Mouse (Mus musculus) lung, embryonic 14.5 days (tissue): ENCODE measurements around the gene Rpp25. TPM values are rescaled to one million over a fixed set of nuclear protein-coding genes. Genes with fewer than 3 reads are reported as not detected.

Experiments
- ATAC-seq: fragments of 200-750 bp; cut with Nextera tagmentation; 2 replicates; pipeline ENCODE4 v1.8.0; 2017; ENCODE audit warnings: mild to moderate bottlenecking, moderate TSS enrichment, moderate library complexity; ENCODE audit not compliant: insufficient read depth
- DNase-seq: peaks from one replicate; pipeline ENCODE4 v3.0.0-alpha.2; 2015
- H3K27ac ChIP-seq: fragments of 300-500 bp; sonication (generic); 2 replicates; pipeline ENCODE4 v1.5.1; 2014; ENCODE audit warnings: low read depth, mild to moderate bottlenecking, moderate library complexity
- H3K27me3 ChIP-seq: fragments of 300-500 bp; sonication (generic); 2 replicates; pipeline ENCODE4 v1.6.1; 2014; ENCODE audit warnings: low read length, control low read depth; ENCODE audit not compliant: insufficient read depth
- H3K36me3 ChIP-seq: fragments of 300-500 bp; sonication (generic); 2 replicates; pipeline ENCODE4 v1.6.1; 2014; ENCODE audit warnings: control low read depth; ENCODE audit not compliant: insufficient read depth
- H3K4me1 ChIP-seq: fragments of 300-500 bp; sonication (generic); 2 replicates; pipeline ENCODE4 v1.6.1; 2014; ENCODE audit warnings: antibody characterized with exemption, control low read depth; ENCODE audit not compliant: insufficient read depth
- H3K4me2 ChIP-seq: fragments of 300-500 bp; sonication (generic); 2 replicates; pipeline ENCODE4 v1.6.1; 2014; ENCODE audit warnings: mild to moderate bottlenecking
- H3K4me3 ChIP-seq: fragments of 300-500 bp; sonication (generic); 2 replicates; pipeline ENCODE4 v1.5.1; 2014; ENCODE audit warnings: low read depth, low read length
- H3K9ac ChIP-seq: fragments of 300-500 bp; sonication (generic); 2 replicates; pipeline ENCODE4 v1.6.1; 2014
- H3K9me3 ChIP-seq: fragments of 300-500 bp; sonication (generic); 2 replicates; pipeline ENCODE4 v1.6.1; 2016; ENCODE audit warnings: low read depth, low read length, control low read depth
- CTCF ChIP-seq: IDR thresholded peaks from 2 replicates; pipeline ENCODE4 v1.5.1; 2016; ENCODE audit warnings: antibody characterized with exemption, low read depth
- WGBS: fragments of 180-500 bp; shearing (Covaris S2); extraction: QIAGEN DNeasy Blood & Tissue Kit; methylation state at CpG from one replicate; pipeline ENCODE4 v1.1.7; 2014; 5-methylcytosine and 5-hydroxymethylcytosine counted together
- polyA plus RNA-seq: library from polyadenylated mRNA; unstranded; fragments of >200 nt; fragmentation: Nextera tagmentation; extraction: Ambion mirVana; gene quantifications from 2 replicates; pipeline ENCODE4 v1.2.1, GENCODE M21; 2014

Rpp25 gene
- polyA plus RNA-seq, 1 experiment from 2014 or later, result 2.4 TPM

DNA sequence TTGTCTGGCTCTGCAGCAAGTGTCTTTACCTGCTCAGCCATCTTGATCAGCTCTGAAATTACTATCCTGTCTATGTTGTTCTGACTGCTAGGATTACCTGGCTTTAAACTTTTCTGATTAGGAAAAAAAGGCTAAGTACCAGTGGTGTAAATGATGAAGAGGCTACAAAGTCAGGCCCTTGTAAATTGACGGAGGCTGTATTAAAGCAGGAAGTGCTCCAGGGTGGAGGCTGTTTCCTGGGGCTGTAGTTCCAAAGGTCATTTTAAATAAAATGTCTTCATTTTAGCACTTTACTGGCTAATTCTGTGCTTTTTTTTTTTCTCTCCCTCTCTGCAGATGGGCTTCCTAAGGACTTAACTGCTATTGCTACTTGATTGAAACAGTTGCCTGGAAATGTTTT is 28.1 kb downstream of the Rpp25 start:
- Histone ChIP-seq H3K9me3 (no peaks in the 10 kb centered on the region), H3K9ac (no peak overlapping the region), H3K36me3 (peaks cover 51% of the 10 kb centered on the region), H3K4me2 (no peak overlapping the region), H3K4me1 (no peaks in the 10 kb centered on the region), H3K27me3 (no peaks in the 10 kb centered on the region), H3K4me3 (no peak overlapping the region), H3K27ac (no peak overlapping the region)
- DNase-seq (no peak), ATAC-seq (no peak)
- WGBS, result 78% methylated on average over 1 of the region's 1 CpGs
- TF ChIP-seq CTCF, result no peak

- Histone ChIP-seq H3K4me3 (peak overlapping the region; percentile 90; the same call in 1 of the 2 replicates), H3K9ac (peak overlapping the region; percentile 92; the same call in 1 of the 2 replicates), H3K9me3 (no peaks in the 10 kb centered on the region), H3K4me2 (peak overlapping the region; percentile 86), H3K27me3 (no peaks in the 10 kb centered on the region), H3K4me1 (no peaks in the 10 kb centered on the region; the same call in 1 of the 2 replicates), H3K27ac (no peak overlapping the region), H3K36me3 (peaks cover 54% of the 10 kb centered on the region)
- WGBS, result 84% methylated on average over 5 of the region's 5 CpGs
- no peak for DNase-seq
- no peak for ATAC-seq
- no peak for TF ChIP-seq CTCF
These were observed 32.5 kb downstream of the Rpp25 start for GRCm38 (mm10) chr9:57536362-57536761.

DNA sequence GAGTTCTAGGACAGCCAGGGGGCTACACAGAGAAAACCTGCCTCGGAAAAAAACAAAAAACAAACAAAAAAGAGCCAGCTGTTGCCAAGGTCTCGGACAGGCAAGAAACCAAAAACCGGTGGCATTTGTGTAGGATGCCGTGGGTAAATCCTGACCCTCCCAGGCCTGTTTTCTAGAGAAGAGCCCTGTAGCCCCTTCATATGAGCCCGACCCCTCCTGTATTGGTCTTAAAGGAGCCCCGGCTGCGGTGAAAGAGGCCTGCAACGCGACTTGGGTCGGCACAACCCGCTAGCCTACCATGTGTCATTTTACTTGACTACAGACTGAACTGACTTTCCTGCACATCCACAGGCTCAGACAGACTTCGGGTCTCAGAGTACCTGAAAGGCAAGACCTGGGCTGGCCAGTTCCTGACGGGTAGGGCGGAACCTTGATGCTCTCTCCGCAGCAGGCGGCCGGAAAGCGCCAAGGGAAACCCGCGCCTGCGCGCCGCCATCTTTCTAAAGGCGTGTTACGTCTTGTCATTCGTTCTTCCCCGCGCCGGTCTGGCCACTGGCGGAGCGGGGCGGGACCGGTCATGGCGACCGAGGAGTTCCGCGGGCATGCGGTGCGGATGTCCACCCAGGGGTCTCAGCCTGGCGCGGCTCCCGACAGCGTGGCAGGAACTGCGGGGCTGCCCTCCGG is 33.4 kb downstream of the Rpp25 start, which contains the start of gene Fam219b:
TSS of gene Fam219b (plus strand) at position 485 of the 684 bp plus-strand sequence.
- TF ChIP-seq CTCF, result no peak
- Histone ChIP-seq H3K36me3 (peaks cover 53% of the 10 kb centered on the region), H3K9me3 (no peaks in the 10 kb centered on the region), H3K4me3 (peak within 1 kb of the TSS; percentile 90), H3K4me1 (no peaks in the 10 kb centered on the region; the same call in 1 of the 2 replicates), H3K27ac (peak within 1 kb of the TSS; percentile 84), H3K4me2 (peak within 1 kb of the TSS; percentile 86), H3K27me3 (no peaks in the 10 kb centered on the region), H3K9ac (peak within 1 kb of the TSS; percentile 92)
- ATAC-seq (peak; percentile 89), DNase-seq (peak; percentile 93)
- 2% methylated on average over 45 of the region's 45 CpGs for WGBS

DNA sequence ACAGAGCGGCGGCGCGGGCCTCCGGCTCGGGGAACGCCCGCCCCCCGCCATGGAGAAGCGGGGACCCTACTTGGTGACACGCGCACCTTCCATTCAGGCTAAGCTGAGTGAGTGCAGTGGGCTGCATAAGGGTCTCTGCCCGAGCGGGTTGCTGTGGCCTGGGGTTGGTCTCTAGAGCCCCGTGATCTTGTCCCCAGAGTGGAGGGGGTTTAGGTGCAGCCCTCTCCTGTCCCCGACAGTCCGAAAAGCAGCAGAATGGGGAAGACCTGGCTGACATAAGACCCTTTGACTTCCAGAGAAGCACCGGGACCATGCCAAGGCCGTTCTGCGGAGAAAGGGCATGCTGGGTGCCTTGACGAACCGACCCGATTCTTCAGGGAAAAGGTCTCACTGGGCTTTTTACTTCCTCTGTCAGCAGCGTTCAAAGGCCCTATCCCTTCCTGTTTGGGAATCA is 33.9 kb downstream of the Rpp25 start:
- peak overlapping the region; percentile 84 for H3K27ac ChIP-seq
- peak; percentile 58 for ATAC-seq
- H3K4me3 ChIP-seq, result peak overlapping the region; percentile 90
- peak overlapping the region; percentile 92 for H3K9ac ChIP-seq
- peaks cover 53% of the 10 kb centered on the region for H3K36me3 ChIP-seq
- TF ChIP-seq CTCF, result no peak
- 0% methylated on average over 24 of the region's 24 CpGs for WGBS
- peak; percentile 33 for DNase-seq
- H3K4me2 ChIP-seq, result peak overlapping the region; percentile 86
- H3K9me3 ChIP-seq, result no peaks in the 10 kb centered on the region
- no peaks in the 10 kb centered on the region; the same call in 1 of the 2 replicates for H3K4me1 ChIP-seq
- no peaks in the 10 kb centered on the region for H3K27me3 ChIP-seq

- no peak for TF ChIP-seq CTCF
- no peak overlapping the region for H3K4me3 ChIP-seq
- no peaks in the 10 kb centered on the region for H3K9me3 ChIP-seq
- H3K9ac ChIP-seq, result no peak overlapping the region
- H3K4me1 ChIP-seq, result no peaks in the 10 kb centered on the region; the same call in 1 of the 2 replicates
- H3K27ac ChIP-seq, result no peak overlapping the region
- peaks cover 55% of the 10 kb centered on the region for H3K36me3 ChIP-seq
- 86% methylated on average over 2 of the region's 2 CpGs for WGBS
- no peak for DNase-seq
- ATAC-seq, result no peak
- H3K4me2 ChIP-seq, result no peak overlapping the region
- H3K27me3 ChIP-seq, result no peaks in the 10 kb centered on the region
These were observed 35.7 kb downstream of the Rpp25 start for GRCm38 (mm10) chr9:57539550-57539949.

DNA sequence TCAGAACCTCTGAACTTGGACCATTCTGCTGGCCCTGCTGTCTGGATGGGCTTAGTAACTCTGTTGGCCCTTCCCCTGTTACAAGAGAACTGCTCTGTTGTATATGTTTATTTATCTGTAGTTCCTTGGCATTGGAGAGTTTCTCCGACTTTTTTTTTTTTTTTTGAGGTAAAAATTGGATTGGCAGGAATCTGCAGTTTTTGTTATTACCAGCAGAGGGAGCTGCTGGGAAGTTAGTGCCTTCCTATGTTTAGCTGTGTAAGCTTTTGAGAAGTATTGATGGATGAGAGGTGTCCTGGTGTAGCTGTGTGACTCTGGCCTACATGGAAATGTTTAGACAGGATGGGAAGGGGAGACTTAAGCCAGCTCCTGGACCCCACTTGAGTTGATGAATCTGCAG is 37.5 kb downstream of the Rpp25 start:
- no peak overlapping the region for H3K4me2 ChIP-seq
- H3K27ac ChIP-seq, result no peak overlapping the region
- H3K4me1 ChIP-seq, result no peaks in the 10 kb centered on the region; the same call in 1 of the 2 replicates
- H3K36me3 ChIP-seq, result peaks cover 70% of the 10 kb centered on the region
- no peaks in the 10 kb centered on the region for H3K9me3 ChIP-seq
- no peak overlapping the region for H3K9ac ChIP-seq
- no peak overlapping the region for H3K4me3 ChIP-seq
- ATAC-seq, result no peak
- peak; percentile 74 for TF ChIP-seq CTCF
- H3K27me3 ChIP-seq, result no peaks in the 10 kb centered on the region
- peak; percentile 86 for DNase-seq
- 0% methylated on average over 1 of the region's 1 CpGs for WGBS

- Histone ChIP-seq H3K4me2 (no peak overlapping the region), H3K27ac (no peak overlapping the region), H3K9ac (no peak overlapping the region), H3K4me3 (no peak overlapping the region), H3K36me3 (peaks cover 96% of the 10 kb centered on the region), H3K4me1 (no peaks in the 10 kb centered on the region), H3K9me3 (no peaks in the 10 kb centered on the region), H3K27me3 (no peaks in the 10 kb centered on the region)
- TF ChIP-seq CTCF, result no peak
- ATAC-seq (no peak), DNase-seq (no peak)
- WGBS, result 85% methylated on average over 3 of the region's 3 CpGs
These were observed 40.1 kb downstream of the Rpp25 start for GRCm38 (mm10) chr9:57543951-57544350.
